Mouse (Mus musculus) urinary bladder, adult 18-20 months (tissue): ENCODE results near the gene Shtn1.

Experiments used
- DNase-seq, 2 experiments: peaks; one replicate each; pipeline ENCODE4 v3.0.0; 2022; ENCODE audit warnings: low spot score in 2 of 2, mixed read lengths in 2 of 2

Shtn1 gene

DNA sequence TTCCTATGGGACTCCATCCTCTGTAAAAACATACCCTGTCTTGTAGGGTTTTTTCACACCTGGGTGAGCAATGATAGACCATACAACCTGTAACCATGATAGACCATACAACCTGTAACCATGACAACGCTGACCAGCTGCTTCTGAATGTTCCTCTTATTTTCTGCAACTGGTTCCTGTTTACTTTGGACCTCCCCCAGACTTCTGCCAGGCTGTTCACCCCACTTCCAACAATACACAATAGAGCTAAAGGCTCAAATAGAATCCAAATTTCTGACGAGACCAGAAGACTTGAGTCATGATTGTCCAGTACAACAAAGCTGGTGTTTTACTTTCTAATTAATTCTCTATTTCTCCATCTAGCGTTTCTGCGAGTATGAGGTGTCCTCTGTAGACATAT lies 23.8 kb downstream of the Shtn1 start:
- no peak for DNase-seq

DNA sequence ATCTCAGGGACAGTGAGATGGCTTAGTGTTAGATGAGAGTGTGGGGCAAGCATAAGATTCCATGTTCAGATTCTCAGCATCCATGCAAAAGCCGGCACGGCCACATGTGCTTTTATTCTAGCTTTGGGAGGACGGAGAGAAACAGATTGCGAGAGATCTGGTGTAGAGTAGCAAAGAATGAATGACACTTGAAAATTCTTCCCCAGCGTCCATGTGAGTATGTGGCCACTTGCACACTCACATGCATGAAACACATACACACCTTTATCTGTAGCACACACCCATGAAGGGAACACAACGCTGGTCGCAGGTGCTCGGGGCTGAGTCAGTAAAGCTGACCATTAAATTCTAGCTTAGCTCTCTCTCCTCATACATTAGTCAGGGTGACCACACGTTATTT lies 24.3 kb downstream of the Shtn1 start:
- no peak for DNase-seq

DNA sequence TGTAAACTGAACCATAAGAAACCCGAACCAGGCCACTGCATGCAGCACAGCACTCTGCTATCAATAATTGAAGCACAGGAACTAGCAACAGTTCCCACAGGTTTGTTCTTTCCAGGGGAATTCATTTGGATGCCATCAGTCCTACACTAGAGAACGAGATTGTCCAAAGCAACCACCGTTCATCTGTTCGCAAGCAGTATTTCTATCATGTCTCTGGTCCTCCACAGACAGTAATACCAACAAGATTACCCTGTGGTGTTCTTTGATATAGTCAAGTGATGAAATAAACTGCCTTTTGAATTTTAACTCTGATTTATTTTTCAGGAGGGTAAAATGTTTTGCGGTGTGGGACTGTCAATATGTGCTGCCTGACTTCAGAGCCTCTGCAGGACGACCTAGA lies 27.0 kb downstream of the Shtn1 start:
- no peak for DNase-seq

DNA sequence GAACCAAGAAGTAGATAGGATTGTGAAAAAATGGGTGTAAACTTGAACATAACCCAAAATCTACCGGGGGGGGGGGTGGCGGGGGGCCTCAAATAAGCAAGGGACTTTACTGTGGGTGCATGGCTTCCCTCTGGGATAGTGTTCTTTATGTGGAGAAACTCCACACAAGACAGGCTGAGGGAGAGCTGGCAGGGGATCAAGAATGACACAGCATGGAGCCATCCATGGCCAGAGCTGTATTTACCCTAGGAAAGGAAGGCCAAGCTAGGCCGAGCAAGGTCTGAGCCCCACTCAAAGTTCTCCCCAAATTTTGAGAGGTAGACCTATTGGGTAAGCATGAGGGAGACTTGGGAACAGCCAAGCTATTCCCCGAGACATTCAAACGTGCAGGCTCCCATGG lies 28.4 kb downstream of the Shtn1 start:
- DNase-seq, result no peak

DNA sequence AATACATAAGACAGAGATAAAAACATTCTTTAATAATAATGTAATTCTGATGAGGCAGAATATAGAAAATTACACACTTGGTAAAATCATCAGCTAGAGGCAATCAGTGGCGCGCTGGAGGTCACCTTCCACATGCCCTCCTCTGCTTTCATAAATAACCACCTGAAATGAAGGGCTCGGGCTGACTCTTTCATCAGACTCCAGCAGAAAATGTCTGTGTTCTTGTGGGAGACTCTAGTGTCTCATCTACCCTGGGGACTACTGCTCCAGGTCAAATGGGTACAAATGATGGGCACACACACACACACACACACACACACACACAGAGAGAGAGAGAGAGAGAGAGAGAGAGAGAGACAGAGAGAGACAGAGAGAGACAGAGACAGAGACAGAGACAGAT lies 34.8 kb downstream of the Shtn1 start:
- DNase-seq, result no peak

DNA sequence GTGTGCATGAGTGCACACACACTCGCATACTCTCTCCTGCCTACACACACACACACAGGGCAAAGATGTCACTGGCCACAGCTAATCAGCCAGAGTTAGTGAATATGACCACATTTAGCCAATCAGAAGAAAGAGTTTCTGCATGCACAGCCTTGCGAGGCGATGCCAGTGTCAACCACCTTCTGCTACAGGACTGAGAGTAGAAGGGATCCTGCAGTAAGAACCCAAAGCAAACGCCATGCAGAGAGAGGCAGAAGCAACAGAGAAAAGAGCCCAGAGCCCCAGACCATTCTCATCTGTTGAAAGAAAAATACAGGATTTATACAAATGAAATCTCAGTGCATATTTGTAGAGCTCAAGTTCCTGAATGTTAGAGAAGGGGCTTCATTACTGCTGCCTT lies 37.1 kb downstream of the Shtn1 start:
- no peak for DNase-seq

DNA sequence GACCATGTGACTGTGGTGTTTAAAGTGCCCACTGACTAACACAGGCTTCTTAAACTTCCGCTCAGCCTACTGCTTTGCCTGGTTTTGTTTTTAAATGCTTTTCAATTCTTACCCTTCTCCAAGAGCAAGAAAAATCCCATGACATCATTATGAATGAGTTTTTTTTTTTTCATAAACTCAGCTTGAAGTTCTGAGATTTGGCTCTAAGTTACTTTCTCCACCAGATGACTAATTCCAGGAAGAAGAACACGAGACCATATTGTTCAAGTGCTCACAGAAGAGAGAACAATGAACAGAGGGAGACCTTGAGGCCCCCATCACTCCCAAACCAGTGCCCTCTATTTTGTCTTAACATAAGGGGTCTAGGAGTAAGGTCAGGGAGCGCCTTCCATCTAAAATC lies 39.1 kb downstream of the Shtn1 start:
- no peak for DNase-seq

DNA sequence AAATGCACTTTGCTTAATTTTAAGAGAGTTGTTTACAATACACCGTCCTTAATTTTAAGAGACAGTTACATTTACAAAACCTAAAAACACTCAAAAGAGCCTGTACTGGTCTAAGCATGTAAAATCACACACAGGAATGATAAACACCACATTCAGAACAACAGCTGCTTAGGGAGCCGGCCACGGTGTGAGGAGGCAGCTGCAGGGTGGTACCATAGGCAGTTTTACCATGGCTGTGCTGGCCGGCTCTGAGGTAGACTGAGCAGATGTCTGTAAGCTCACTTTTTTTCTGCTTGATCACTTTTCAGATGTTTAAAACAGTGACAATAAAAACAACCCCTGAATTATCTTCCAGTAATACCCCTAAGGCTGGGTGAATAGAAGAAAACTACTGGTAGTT lies 42.7 kb downstream of the Shtn1 start:
- DNase-seq, result no peak

DNA sequence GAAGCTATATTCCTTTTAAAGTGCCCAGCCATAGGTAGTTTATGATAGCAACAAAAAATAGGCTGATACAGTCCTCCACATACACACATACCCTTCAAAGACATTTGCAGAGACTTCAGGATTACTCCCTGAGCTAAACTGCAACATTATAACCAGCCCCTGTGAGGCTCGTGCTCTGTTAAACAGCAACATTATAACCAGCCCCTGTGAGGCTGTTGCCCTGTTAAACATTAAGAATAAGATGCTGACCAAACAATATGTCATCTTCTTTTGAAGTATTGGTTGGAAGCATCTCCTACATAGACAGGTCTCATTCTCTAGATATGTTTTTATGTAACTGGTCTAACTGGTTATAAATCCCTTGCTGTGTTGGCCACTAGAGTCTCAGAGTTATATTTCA lies 45.7 kb downstream of the Shtn1 start:
- no peak for DNase-seq

DNA sequence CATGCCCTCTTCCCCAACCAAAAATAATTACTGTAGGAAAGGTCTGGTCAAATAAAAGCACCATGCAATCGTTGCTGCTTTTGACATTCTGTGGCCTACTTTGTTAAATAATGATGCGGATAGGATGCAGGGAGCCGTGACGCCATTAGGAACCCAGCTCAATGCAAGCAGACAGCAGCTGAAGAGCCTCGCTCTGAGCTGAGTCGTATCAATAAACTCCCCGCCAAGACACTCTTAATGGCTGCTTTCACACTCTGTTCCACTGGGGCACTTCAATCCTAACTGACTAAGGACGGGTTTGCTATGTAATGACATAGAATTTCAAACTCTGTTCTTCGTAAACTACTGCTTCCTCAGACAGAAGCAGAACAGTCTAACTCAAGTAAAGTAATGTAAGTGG lies 46.9 kb downstream of the Shtn1 start:
- no peak for DNase-seq

DNA sequence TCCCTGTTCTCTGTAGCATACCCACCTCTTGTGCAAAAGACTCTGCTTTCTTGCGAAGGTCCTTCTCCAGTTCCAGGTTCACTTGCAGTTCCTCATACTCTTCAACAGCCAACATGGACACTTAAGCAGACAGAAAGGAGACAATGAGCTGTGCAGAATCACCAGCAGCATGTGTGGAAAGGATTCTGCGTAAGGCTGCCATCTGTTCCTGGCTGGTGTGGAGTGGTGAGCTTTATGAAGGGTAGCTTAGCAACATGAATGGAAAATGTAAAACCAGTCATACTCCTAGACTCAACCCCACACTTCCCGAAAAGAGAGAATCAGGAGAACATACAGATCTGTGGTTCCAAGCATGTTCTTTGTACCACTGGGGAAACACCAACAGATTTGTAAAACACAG lies 47.8 kb downstream of the Shtn1 start:
- no peak for DNase-seq

DNA sequence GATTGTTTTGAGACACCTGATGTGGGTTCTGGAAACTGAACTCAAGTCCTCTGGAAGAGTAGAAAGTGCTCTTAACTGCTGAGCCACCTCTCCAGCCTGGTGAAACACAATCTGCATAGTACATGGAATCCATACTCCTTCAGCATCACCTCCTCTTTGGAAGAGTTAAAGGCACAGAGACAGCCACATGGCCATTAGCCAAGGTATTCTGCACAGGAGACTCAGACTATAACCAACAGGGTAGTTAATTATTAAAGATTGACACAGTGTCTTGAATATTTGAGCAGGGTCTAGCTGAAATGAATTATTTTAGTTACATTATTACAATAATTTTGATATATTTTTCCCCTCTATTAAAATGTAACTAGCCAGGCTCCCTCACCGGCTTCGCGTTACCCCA lies 52.0 kb downstream of the Shtn1 start:
- DNase-seq, result no peak

DNA sequence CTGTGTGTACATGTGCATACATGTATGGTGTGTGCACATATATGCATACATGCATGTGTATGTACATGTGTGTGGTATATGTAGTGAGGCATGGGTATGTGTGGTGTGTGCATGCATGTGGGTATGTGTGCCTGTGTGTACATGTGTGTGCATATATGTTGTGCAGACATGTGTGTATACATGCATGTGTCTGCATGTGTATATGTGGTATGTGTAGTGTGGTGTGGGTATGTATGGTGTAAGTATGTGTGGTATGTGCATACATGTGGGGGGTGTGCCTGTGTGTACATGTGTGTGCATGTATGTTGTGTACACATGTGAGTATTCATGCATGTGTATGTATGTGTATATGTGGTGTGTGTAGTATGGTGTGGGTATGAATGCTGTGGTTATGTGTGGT lies 54.3 kb downstream of the Shtn1 start:
- DNase-seq, result no peak

DNA sequence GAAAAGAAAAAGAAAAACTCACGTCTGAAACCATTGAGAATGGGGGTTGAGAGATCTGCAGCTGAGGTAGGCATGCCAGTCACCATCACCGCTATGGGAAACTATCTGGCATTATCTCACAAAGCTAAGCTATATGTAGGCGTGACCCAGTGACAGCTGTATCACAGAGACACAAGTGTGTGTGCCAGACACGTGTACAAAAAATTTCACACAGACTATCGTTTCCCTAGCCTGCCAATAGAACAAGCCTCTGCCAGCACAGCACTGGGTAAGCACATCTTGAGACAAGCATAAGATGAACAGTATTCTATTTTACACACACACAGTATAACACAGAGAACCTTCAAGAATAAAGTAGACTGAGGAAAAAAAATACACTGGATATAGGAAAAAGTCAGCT lies 65.1 kb downstream of the Shtn1 start:
- DNase-seq, result no peak

DNA sequence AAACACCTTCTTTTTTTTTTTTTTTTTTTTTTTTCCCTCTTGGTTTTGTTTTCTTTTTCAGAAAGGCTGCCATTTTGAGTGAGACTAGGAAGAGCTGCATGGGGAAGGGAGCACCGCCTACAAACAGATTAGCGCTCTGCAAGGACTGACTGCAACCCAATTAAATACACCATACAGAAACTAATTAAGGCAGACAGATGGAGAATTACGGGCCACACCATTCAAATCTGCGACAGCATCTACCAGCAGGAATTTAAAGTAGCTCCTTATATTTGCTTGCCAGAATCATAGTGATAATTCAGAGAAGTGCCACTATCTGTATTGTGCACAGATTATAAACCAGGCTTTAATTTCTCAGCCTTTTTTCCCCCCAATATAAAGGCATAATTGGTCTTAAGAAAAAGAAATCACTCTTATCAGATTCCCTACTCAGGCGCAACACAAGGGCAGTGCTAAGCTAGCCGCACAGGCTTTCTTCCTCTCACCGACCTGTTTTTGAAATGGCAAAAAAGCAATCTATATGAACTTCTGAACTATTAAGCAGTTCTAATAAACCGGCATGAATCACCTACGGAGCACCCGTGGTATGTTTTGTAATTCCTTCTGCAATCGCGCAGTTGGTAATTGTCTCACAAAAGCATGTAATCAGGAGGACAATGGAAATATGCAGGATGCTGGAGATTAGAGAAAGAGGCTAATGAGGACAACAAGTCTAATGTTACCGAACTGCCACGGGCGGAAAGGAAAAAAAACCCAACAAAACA lies 69.1 kb downstream of the Shtn1 start:
- no peak for DNase-seq

DNA sequence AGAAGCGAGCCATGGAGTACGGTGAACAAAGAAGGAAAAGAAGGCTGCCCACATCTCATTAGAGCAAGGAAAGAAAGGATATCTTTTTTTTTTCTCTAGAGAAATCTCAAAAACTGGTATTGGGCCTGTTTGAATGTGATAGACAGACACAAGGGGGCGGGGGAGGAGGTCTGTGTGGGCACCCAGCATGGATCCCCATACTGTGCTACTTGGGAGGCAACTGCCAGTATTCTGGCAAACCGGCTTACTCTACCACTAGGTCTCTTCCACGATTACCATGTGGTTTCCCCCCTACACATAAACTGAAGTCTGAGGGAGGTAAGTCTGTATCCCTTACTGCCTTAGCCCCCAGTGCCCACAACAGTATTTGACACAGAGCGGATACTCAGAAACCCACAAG lies 73.1 kb downstream of the Shtn1 start:
- DNase-seq, result no peak

DNA sequence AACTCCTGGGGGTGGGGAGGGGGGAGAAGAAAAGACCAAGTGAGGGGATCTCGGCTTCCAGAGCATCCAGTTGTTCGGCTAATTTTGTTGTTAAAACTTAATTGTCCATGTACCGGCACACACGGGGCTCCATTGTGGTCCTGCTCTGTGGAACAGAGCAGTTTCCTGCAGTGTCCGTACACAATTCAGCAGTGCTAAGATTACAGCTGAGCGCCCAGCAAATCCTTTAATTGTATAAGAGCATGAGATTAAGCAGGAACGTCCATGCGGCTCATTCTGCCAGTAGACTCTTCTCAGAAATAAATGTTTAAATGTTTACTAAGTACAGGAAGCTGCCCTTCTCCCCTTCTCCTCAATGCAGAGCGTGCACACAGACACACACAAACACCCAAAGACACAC lies 94.3 kb downstream of the Shtn1 start:
- DNase-seq, result no peak

DNA sequence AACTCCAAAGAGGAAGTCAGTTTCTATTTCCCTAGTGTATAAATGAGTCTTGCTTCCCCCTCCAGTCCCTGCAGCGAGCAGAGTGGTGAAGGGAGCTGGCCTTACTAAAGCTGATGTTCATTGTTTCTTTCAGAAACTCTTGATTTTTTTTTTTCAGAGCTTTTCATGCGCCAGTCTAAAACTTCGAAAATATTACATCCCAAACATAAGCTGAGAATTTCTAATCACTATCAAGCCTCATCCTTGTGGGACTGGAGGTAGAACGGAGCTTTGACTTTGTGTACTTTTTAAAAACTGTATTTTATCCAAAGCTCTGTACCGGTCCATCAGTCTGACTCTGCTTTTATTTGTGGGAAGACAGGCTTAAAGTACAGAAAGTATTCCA lies 95.9 kb downstream of the Shtn1 start:
- DNase-seq, result no peak

DNA sequence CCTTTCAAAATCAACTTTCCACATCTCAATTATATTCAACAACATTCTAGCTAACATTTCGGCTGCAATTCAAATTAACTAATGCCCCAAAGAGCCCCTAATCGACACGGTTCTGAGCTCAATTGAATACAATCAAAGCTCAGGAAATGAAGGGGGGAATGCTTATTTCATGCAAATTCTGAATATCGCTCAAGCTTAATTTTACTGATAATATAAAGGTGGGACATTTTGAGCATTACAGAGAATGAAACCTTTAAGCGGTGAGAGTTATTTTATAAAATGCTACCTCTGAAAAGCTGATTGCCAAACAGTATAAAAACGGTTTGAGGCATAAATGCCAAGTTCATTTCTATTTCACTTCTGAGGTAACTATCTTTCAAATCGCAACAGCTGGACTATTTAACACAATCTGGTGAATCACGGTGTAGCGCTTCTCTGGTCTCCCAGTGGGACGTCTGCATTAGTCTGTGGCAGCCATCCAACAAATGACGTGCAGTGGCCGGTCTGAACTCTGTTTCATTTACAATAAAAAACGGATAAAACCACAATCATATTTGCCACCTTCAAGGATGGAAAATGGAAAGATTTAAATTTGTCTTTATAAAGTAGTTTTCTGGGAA lies 96.4 kb downstream of the Shtn1 start:
- peak in 1 of 2 experiments; percentile 7 for DNase-seq

DNA sequence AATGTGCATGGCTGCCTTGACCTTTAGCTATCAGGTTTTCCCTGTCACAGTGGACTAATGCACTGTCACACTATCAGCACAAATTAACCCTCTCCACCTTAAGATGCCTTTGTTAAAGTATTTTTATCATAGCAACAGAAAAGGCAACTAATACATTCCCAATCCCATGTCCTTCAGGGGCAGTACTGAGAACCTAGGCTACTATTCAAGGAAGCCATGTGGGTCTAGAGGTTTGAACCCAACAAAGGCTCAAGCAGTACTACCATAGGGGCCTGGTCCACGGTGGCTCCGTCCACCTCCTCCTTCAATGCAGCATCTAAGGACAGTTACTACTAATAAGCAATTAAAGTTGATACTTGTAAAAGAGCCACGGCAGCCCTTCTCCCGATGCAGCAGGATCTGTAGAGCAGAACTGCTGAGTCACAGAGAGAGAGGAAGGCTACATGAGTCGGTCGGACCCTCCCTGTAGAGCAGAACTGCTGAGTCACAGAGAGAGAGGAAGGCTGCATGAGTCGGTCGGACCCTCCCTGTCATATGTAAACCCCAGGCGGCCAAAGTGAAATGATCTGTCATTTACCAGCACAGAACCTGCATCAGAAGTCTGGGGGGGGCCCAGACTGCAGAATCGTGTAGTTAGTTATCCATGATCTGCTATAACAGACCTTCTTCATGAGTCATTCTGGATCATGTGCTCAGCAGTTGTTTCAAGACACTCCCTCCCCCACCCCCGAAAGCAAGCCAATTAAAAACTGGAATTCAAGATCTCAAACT lies 97.3 kb downstream of the Shtn1 start:
- DNase-seq, result peak; percentile 2 to 23

DNA sequence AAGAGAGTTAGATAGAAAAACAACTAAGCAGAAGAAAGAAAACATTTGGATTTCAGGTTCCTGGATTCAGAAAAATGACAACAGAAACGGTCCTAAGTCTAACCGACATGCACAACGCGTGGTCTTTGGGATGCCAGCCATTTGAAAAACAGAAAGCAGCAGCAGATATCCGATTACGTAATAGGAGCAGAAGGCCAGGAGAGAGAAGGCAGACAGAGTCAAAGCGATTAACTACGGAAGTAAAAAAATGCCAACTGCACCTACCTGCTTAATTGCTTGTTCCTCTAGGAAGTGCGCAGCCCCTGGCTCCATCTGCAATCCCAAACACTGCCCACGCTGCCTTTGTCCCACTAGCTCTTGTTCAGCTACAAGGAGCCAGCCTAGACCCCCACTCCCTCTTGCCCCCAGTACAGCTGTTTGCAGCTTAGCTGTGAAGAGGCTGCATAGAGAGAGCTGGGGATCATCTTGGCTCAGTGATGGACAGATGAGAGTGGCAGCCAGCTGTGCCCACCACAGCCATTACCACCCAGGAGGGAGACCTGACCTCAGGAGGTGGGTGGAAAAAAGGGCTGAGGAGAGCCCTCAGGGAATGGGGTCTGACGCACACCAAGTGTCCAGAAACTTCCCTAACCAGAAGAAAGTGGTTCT lies 100.6 kb downstream of the Shtn1 start:
- DNase-seq, result no peak

DNA sequence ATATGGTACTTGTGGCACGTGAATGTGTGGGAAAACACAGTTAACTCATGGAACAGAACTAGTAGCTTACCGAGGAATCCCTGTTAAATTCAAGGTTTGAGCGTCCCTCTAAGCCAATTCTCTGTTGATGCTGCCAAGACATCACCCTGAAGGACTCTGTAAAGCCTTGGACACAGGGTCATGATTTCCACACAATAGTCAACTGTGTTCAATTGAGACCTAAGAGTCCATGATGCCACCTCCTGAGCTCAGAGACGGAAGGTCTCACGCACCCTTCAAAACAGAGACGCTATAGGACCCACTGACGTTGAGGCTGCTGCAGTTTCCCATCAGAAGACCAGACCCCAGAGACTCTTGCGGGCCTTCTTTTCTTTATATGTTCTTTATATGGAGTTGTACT lies 101.8 kb downstream of the Shtn1 start:
- DNase-seq, result no peak

DNA sequence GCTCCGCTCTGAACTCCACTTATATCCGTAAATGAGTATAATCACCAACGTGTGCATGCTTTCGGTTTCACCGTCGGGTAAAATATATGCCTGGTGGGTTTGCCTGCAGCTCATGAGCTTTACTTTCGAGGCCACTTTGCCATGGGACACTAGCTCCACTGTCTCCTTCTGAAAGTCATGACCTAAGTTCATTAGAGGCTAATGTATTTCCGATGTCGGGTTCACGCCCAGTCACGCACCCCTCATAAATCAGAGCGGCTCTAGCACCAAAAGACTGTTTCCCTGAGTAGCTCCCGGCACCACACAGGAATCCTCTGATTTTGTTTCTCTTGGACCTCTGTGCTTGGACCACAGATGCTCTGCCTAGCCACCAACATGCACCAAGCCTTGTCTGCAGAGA lies 105.1 kb downstream of the Shtn1 start:
- DNase-seq, result no peak
